Mouse (Mus musculus): ENCODE measurements around the gene Gaa.

GRCm38 (mm10) chr11:119306762-119307657 is 39.3 kb downstream of the Gaa start:
- no peak for TF ChIP-seq MAFK (IDR thresholded peaks at IDR 0.05; ENCODE audit: insufficient replicate concordance, low read length)
- TF ChIP-seq GABPA (IDR thresholded peaks at IDR 0.05; ENCODE audit: insufficient replicate concordance, low read depth, low read length), result no peak
- TF ChIP-seq POLR2A (IDR thresholded peaks at IDR 0.05; ENCODE audit: low read depth, low read length), result no peak
- TF ChIP-seq TCF12 (IDR thresholded peaks at IDR 0.05; ENCODE audit: low read depth, low read length), result no peak
- TF ChIP-seq USF1 (IDR thresholded peaks at IDR 0.05; ENCODE audit: low read depth, low read length), result no peak
- no peak for TF ChIP-seq MXI1 (IDR thresholded peaks at IDR 0.05; ENCODE audit: low read depth, low read length)
- TF ChIP-seq CTCF (conservative IDR thresholded peaks at IDR 0.05 in 1 of 2, IDR thresholded peaks at IDR 0.05 in 1 of 2; ENCODE audit: low read depth in 2 of 2, low read length in 2 of 2), result 0 out of 4 replicates have a peak, but pooled peaks of 1 of the 2 experiments have one; percentile 11
- TF ChIP-seq MAX (IDR thresholded peaks at IDR 0.05; ENCODE audit: low read length), result no peak
- TF ChIP-seq E2F4 (IDR thresholded peaks at IDR 0.05; ENCODE audit: insufficient replicate concordance, low read depth, low read length), result no peak
- TF ChIP-seq RCOR1 (conservative IDR thresholded peaks at IDR 0.05; ENCODE audit: low read depth, low read length), result no peak
- no peak for TF ChIP-seq SMC3 (IDR thresholded peaks at IDR 0.05; ENCODE audit: low read depth, low read length)
- no peak for TF ChIP-seq MEF2A (IDR thresholded peaks at IDR 0.05; ENCODE audit: borderline replicate concordance, low read depth, low read length)
- TF ChIP-seq ETS1 (conservative IDR thresholded peaks at IDR 0.05; ENCODE audit: low read depth, low read length), result no peak

All from CH12.LX (cell line).